Mouse (Mus musculus) common myeloid progenitor, adult 5-6 weeks (primary cell): ENCODE data around the gene Dab1. TPM values are rescaled to one million over a fixed set of nuclear protein-coding genes. Genes with fewer than 3 reads are reported as not detected.

Experiments
- ATAC-seq: replicated peaks from 2 replicates; pipeline ENCODE4 v1.8.0; 2016; ENCODE audit warnings: low read depth, mild to moderate bottlenecking, moderate TSS enrichment, inconsistent platforms; ENCODE audit not compliant: poor library complexity, severe bottlenecking
- total RNA-seq: library from RNA; stranded (forward); fragments of 200-1000, 187-1606 nt; gene quantifications from 2 replicates; pipeline ENCODE4 v1.2.3, GENCODE M21; 2017

Gene Dab1
- total RNA-seq, 1 experiment from 2014 or later = not detected

GRCm38 (mm10) chr4:104210796-104211195, 591.6 kb downstream of the Dab1 start:
- ATAC-seq = no peak

DNA sequence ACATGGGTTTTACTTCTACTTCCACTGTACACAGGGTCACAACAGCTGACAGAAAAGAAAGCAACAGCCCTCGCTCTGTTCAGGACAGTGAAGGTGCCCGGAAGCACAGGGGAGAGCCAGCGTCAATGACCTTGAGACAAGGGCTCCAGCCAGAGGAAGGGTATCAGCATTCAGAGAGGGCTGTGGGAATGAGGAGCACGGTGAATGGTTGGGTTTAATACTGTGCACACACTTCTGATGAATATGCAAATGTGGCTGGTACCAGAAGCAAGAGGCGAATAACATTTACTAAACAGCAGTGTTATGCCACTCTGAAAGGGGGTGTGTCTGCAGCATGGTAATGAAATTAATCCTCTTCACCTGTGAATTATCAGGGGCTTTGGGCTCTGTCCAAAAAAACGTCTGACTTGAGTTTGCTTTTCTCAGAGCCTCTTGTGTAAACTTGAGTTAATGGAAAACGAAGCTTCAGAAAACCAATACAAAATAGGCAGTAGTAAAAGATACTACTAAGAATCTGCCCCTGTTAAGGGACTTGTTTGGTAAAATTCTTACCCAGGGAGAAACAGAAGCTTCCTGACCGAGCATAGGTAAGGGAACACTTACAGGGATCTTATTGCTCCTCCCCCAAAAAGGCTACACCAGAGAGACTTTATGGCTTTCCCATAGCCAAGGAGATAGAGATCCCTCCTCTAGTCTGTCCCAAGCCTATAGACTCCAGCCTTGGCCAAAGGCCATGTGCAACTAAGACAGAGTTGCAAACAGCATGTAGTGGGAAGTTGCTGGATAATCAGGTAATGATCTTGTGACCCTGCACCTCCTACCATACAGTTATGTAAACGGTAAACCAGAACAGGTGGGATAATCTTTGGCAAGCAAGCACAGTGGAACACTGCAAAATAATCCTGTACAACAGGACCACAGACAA, 592.6 kb downstream of the Dab1 start:
- ATAC-seq = no peak

GRCm38 (mm10) chr4:104214724-104215123, 595.6 kb downstream of the Dab1 start:
- no peak for ATAC-seq

DNA sequence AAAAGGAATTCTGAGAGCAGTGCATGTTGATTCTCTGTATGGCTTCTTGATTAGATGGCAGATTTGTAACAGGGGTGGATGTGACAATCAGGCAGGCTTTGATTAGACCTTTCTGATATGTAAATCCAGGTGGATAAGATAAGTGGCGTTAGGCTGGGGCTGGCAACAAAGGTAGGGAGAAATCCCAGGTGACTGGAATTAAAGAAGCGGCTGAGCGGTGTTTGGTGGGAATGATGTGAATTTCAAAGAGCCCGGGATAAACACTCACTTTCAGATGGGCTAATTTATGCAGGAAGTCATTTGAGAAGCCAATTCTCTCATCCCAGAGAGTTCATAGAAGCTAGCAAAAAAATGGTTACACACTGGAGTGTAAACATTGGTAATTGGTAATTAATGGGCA, 598.2 kb downstream of the Dab1 start:
- no peak for ATAC-seq

GRCm38 (mm10) chr4:104218765-104219164, 599.6 kb downstream of the Dab1 start:
- no peak for ATAC-seq

DNA sequence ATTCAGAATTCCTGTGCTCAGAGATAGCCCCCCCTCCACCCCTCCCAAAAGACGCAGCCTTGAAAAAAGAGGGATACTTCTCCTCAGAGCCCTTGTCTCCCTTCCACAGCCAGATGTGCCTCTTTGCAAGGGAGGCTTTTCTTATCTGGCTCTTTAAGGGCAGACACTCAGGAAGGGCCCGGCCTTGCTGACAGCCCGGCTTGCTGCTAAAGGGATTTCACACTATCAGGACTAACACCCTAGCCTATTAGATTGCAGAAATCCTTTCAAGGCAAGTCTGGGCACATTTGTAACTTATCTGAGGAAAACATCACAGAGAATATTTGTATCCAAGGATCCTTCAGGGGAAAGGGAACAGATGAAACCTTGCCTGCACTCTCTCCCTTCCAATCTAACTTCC, 600.9 kb downstream of the Dab1 start:
- no peak for ATAC-seq

- ATAC-seq = no peak
Measured at GRCm38 (mm10) chr4:104229296-104229695, 610.1 kb downstream of the Dab1 start.

DNA sequence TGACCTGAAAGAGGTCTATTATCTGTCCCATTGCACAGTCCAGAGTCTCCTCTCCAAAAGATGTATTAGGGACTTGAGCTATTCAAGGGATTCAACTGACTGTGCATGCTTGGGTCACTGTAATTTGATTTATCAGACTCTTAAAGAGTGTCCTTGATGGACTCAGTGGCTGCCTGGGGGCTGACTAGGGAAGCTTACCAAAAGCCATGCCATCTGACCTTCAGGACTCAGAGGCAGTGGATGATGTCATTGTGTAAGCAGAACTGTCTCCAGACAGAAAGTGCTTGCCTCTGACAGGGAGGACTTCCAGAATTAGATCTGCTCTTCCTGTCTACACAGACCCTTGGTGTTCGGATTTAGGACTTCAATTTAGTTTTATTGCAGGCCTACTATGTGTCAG, 627.3 kb downstream of the Dab1 start:
- ATAC-seq = no peak

- no peak for ATAC-seq
Measured at GRCm38 (mm10) chr4:104249462-104249861, 630.3 kb downstream of the Dab1 start.

GRCm38 (mm10) chr4:104257776-104258175, 638.6 kb downstream of the Dab1 start:
- no peak for ATAC-seq

GRCm38 (mm10) chr4:104269422-104270172, 650.4 kb downstream of the Dab1 start:
- ATAC-seq = no peak

- ATAC-seq = no peak
Measured at GRCm38 (mm10) chr4:104270173-104270557, 651.0 kb downstream of the Dab1 start.

DNA sequence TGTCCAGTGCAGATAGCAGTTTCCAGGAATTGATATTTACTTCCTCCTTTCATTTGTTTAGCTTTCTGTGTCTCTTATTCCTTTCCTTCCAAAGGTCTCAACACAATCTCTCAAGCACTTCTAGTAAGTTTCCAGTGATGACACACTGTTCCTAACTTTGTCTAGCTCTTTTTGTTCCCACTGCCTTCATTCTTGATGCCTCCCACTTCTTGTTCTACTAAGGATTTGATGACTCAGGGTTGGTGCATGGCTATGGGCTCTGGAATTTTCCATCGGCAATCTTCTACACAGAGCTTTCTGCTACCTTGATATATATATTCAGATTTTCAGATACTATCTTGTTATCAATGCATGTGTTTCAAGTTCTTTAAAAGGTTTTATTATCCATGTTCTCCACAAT, 656.1 kb downstream of the Dab1 start:
- ATAC-seq = no peak

DNA sequence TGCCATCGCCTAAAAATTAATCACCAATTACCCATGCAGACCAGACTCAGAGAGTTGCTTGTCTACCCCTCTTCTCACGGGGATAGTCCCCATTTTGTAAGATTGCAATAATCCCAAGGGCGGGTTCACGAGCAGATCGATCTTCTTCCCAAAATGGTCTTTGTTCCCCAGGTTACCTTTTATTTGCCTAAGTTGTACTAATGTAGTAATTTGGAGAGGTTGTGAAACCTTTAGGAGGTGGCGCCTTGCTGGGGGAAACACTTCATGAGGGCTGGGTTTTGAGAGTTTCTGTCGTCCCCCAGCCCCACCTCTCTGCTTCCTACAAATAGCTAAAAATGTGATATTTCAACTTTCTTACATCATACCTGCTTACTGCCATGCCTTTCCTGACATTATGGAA, 657.8 kb downstream of the Dab1 start:
- ATAC-seq = no peak

- no peak for ATAC-seq
Measured at GRCm38 (mm10) chr4:104281518-104281917, 662.4 kb downstream of the Dab1 start.

DNA sequence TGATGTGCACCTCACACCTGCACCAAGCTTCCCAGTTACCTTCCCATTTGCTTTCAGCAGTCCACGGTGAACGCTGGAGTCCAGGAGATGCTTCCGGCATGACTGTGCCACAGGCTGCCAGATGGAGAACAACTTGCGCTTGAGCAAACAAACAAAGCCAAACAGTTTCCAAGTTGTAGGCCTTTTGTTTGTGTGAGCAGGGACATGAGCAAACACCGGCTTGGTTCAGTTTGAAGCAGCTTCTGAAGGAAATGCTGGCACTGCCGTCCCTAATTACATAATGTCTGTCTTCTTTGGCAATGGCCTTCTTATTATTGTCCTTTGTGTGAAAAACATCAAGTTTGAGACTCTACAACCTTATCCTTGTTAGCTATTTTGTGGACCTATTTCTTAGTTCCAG, 664.7 kb downstream of the Dab1 start:
- ATAC-seq = no peak

- ATAC-seq = no peak
Measured at GRCm38 (mm10) chr4:104288401-104288800, 669.2 kb downstream of the Dab1 start.

- no peak for ATAC-seq
Measured at GRCm38 (mm10) chr4:104301764-104302163, 682.6 kb downstream of the Dab1 start.

DNA sequence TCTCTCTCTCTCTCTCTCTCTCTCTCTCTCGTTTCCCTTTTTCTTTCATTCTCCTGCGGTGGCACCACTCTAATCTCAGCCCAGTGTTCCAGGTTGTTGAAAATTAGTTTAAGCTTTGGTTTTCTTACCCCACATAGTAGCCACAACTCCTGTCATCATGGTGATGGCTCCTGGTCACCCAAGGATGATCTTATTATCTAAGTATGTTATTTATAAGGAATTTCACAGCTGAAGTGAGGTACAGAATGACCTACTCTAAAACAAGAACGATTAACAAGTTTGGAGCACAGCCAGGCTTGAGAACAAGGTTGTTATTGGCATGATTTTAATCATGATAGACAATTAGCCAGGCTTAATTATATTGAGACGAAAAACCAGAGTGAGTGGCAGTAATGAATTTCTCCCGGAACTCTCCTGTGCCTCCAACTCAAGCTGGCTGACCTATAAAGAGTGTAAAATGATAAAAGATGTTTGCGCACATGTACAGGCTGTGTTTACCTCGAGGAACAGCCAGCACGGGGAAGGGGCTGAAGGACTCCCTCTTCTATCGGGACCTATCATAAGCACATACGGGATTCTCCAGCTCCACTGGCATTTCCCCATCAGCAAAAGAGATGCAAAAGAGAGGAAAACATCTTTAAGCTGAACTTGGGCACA, 684.0 kb downstream of the Dab1 start:
- ATAC-seq = no peak

- ATAC-seq = no peak
Measured at GRCm38 (mm10) chr4:104307781-104308180, 688.6 kb downstream of the Dab1 start.

DNA sequence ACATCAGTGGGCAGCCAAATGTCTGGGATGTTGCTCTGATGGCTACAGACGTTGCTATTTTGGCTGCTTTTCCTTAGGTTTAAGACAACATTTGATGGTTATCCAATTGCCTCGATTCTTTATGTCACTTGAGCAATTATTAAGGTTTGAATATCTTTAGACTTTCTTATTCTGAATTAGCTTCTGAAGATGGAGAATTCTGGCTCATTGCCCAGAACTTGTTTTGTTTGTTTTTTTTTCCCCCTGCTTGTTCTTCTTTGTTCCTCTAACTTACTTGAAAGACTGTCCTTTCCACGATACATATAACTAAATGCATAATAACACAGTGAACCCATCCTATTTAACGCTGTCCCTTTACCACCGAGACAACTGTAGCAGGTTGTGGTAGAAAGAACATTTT, 707.1 kb downstream of the Dab1 start:
- no peak for ATAC-seq
